ENCODE assay signal across 13 mouse cellular contexts in genomic region chr8:48489936-48490634, GRCm38 (mm10).
DNase-seq lines count a peak whose midpoint lies in the region; ATAC-seq and TF ChIP-seq lines count a peak whose summit lies in the region.
"Had no signal": no experiment of that assay in that cellular context is flagged by ENCODE, and none has a peak within 500 bp of the region (broad histone marks: within the 10 kb centered on the region; RNA-seq: fewer than 3 reads in every experiment).

No protein-coding gene starts in this region.

- peak; percentile 61; the same call in 1 of the 2 replicates for ATAC-seq in limb, embryonic 14.5 days (ENCODE audit: low FRiP score, low read depth)
- ATAC-seq: liver, embryonic 12.5 days had no signal

- no peaks in the 10 kb centered on the region for H3K27me3 ChIP-seq in limb, embryonic 14.5 days (ENCODE audit: control insufficient read depth, insufficient read depth, low read length)
- H3K27me3 ChIP-seq: liver, embryonic 12.5 days; stomach, embryonic 15.5 days had no signal

- no peak for TF ChIP-seq POLR2A in limb, embryonic 14.5 days (IDR thresholded peaks at IDR 0.05; ENCODE audit: borderline replicate concordance, extremely low read depth, insufficient read depth, insufficient read length)

- peaks cover 16% of the 10 kb centered on the region for H3K4me1 ChIP-seq in limb, embryonic 14.5 days (ENCODE audit: control insufficient read depth, insufficient read depth, low read length)
- H3K4me1 ChIP-seq: liver, embryonic 12.5 days; stomach, embryonic 15.5 days had no signal

- no peaks in the 10 kb centered on the region for H3K36me3 ChIP-seq in limb, embryonic 14.5 days (ENCODE audit: control insufficient read depth, insufficient read depth, low read length)
- H3K36me3 ChIP-seq: liver, embryonic 12.5 days; stomach, embryonic 15.5 days had no signal

- no peaks in the 10 kb centered on the region for H3K9me3 ChIP-seq in limb, embryonic 14.5 days (ENCODE audit: control insufficient read depth, low read length)
- H3K9me3 ChIP-seq: liver, embryonic 12.5 days; stomach, embryonic 15.5 days had no signal

- no peak overlapping the region for H3K9ac ChIP-seq in limb, embryonic 14.5 days (ENCODE audit: low read depth, low read length, severe bottlenecking)
- H3K9ac ChIP-seq: liver, embryonic 12.5 days; stomach, embryonic 15.5 days had no signal

- DNase-seq in left cerebral cortex, postnatal 36 days (ENCODE audit: low spot score in 2 of 2): peak; percentile 27 to 31
- no peak for DNase-seq in left cerebral cortex, adult 8-10 months (ENCODE audit: low spot score in 2 of 2)
- DNase-seq in urinary bladder, postnatal 36 days (ENCODE audit: low spot score in 2 of 2): peak; percentile 13 to 21
- DNase-seq in urinary bladder, postnatal 4 days (ENCODE audit: low spot score in 2 of 2): no peak
- DNase-seq in limb, embryonic 14.5 days (ENCODE audit: low spot score): peak; percentile 54
- no peak for DNase-seq in thymus, postnatal 14 days
- DNase-seq in cerebellum, adult 9-10 months: no peak
- no peak for DNase-seq in gastrocnemius, postnatal 10 days
- DNase-seq: cerebellum, adult 18-20 months; lung, postnatal 10 days had no signal

- H3K4me3 ChIP-seq in limb, embryonic 14.5 days (replicated peaks; ENCODE audit: low read length): no peak overlapping the region
- H3K4me3 ChIP-seq: liver, embryonic 12.5 days; stomach, embryonic 15.5 days had no signal

- intact Hi-C loops in left cerebral cortex, postnatal 36 days (cut with DNase I): no loop called here

- H3K4me2 ChIP-seq in limb, embryonic 14.5 days (replicated peaks; ENCODE audit: low read depth, low read length, severe bottlenecking): peak overlapping the region; percentile 17; the same call in 1 of the 2 replicates
- H3K4me2 ChIP-seq: liver, embryonic 12.5 days; stomach, embryonic 15.5 days had no signal

- no peak overlapping the region for H3K27ac ChIP-seq in limb, embryonic 14.5 days (replicated peaks; ENCODE audit: low read depth, low read length)
- H3K27ac ChIP-seq: kidney, postnatal 0 days; liver, embryonic 12.5 days; stomach, embryonic 15.5 days had no signal

- WGBS in limb, embryonic 14.5 days: 49% methylated on average over 18 of the region's 18 CpGs

Comparison
In these comparisons a context has a peak if more than half of its experiments do, and no peak if none do; other contexts are left out.
1. DNase-seq: peak in left cerebral cortex, postnatal 36 days (2 of 2), urinary bladder, postnatal 36 days (2 of 2) and limb, embryonic 14.5 days (single experiment); none in left cerebral cortex, adult 8-10 months (0 of 2), urinary bladder, postnatal 4 days (0 of 2), thymus, postnatal 14 days (single experiment), cerebellum, adult 9-10 months (single experiment) and gastrocnemius, postnatal 10 days (single experiment).